Mouse (Mus musculus): ENCODE results near the gene Dnah6.

Dnah6 gene

GRCm38 (mm10) chr6:73026898-73027297, 194.6 kb downstream of the Dnah6 start:
- DNase-seq (ENCODE audit: low spot score) = no peak

- DNase-seq (ENCODE audit: low spot score) = peak; percentile 22
Observed at GRCm38 (mm10) chr6:73020061-73020460, 201.4 kb downstream of the Dnah6 start.

DNA sequence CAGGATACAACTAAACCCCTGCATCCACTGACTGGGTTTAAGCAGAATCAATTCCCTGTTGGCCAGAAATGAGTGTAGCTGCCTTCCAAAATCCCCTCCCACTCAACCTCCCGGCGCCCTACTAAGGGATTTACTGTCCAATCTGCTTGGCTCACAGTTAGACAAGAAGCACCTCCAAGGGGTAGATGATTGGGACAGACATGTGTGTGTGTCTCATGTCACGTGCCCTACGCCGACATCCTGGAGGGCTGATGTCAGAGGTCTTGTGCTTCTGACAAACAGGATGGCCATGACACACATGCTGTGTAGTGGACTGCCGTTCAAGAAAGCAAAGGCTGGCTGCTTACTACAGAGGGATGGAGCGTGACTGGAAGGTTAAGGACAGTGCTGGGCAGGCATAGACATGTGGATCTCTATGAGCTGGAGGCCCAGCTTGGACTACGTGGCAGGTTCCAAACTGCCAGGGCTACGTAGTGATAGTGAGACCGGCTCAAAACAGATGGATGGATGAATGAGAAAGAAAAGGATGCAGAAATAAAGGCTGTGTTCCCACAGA, 202.6 kb downstream of the Dnah6 start:
- DNase-seq (ENCODE audit: low spot score) = no peak

GRCm38 (mm10) chr6:73014317-73015160, 206.9 kb downstream of the Dnah6 start:
- DNase-seq (ENCODE audit: low spot score) = peak; percentile 51

DNA sequence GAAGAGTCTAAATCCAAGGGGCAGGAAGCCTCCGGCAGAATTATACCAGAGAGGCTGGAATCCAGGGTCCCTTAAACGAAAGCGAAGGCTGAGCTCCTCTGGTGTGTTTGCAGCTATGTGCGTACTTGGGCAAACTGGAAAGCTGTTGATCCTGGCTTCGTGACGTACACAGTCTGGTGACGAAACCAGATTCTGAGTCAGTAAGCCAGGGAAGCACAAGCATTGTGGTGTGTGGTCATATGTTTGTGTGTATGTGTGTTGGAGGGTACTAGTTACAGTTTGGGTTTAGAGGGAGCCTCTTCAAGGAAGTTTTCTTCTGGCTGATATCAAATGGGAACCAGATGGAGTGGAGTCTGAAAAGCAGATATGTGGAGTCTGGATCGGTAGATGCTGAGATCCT, 208.5 kb downstream of the Dnah6 start:
- DNase-seq (ENCODE audit: low spot score) = peak; percentile 28

DNA sequence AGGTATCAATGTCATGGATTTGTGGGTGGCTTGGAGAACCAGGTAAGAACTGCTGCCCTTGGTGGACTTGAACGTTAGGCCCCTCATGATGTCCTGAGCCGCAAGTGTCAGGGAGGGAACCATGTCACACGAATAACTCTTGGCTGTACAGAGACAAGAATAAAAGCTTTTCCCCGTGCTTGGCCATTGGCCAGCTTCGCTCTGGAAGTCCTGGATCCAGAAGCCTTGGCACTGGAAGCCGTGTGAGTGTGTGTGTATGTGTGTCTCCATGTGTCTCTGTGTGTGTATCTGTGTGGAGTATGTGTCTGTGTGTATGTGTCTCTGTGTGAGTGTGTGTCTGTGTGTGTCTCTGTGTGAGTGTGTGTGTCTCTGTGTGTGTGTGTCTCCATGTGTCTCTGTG, 209.6 kb downstream of the Dnah6 start:
- no peak for DNase-seq (ENCODE audit: low spot score)

GRCm38 (mm10) chr6:73010073-73010472, 211.4 kb downstream of the Dnah6 start:
- peak; percentile 75 for DNase-seq (ENCODE audit: low spot score)

- no peak for DNase-seq (ENCODE audit: low spot score)
Observed at GRCm38 (mm10) chr6:73003601-73004000, 217.8 kb downstream of the Dnah6 start.

DNA sequence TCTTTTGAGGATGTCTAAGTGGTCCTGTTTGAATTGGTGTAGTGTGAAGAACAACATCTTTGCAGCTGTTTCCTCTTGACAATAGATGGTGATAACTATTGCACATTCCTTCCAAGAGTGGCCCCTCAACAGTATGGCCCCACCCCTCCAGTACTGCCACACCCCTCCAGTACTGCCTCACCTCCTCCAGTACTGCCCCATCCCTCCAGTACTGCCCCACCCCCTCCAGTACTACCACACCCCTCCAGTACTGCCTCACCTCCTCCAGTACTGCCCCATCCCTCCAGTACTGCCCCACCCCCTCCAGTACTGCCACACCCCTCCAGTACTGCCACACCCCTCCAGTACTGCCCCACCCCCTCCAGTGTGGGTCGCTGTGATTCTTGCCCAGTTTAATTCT, 219.1 kb downstream of the Dnah6 start:
- DNase-seq (ENCODE audit: low spot score) = no peak

DNA sequence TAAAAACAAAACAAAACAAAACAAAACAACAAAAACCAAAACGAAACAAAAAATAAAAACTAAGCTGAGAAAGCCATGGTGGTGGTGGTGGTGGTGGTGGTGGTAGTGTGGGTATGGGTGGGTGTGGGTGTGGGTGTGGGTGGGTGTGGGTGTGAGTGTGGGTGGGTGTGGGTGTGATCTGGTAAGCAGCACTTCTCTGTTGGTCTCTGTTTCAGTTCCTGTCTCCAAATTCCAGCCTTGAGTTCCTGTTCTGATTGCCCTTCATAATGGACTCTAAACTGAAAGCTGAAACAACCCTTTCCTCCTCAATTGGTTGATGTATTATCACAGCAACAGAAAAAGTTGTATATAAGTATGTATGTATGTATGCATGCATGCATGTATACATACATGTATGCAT, 222.6 kb downstream of the Dnah6 start:
- no peak for DNase-seq (ENCODE audit: low spot score)

DNA sequence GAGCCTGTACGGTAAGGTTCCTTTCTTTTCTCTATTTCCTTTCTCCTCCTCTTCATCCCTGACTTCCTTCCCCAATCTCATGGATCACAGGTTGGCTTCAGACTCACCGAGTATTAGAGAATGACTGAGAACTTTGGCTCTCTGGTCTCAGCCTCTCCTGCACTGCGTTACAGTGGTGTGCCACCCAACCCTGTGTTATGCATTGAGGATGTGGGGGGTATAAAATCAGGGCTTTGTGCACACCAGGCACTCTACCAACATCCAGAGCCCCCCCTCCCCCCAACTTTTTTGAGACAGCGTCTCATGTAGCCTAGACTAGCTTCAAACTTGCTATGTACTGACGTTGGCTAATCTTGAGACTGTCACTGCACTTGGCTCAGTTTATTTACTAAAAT, 227.8 kb downstream of the Dnah6 start:
- DNase-seq (ENCODE audit: low spot score) = no peak

DNA sequence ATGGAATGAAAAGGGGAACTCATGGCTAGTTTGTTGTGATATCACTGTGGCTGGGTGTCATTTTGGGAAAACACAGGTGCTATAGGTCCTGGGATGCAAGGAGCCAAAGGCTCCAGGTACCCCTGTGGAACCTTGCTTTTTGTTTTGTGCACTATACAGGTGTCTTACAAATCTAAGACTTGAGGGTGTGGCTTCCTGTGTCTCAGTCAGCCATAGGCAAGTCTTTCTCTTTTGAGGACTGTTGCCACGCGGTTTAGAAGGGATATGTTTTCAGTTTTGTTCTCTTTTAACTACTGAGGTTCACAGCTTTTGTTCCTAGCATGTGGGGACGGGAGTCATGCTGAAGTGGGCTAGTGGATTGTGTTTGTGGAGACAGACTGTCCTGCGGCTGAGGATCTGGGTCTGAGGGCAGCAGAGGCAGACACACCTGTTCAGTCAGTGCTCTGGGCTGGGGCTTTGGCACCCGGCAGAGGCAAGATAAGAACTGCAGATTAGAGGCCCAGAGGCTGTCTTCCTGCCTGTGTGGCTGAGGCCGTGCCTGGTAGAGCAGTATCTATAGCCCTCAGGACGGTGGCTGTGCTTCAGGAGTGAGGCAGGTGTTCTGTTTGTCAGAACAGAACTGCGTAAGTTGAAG, 228.3 kb downstream of the Dnah6 start:
- DNase-seq (ENCODE audit: low spot score) = peak; percentile 28

- no peak for DNase-seq (ENCODE audit: low spot score)
Observed at GRCm38 (mm10) chr6:72990206-72990605, 231.2 kb downstream of the Dnah6 start.

GRCm38 (mm10) chr6:72989028-72989736, 232.3 kb downstream of the Dnah6 start:
- no peak for DNase-seq (ENCODE audit: low spot score)

DNA sequence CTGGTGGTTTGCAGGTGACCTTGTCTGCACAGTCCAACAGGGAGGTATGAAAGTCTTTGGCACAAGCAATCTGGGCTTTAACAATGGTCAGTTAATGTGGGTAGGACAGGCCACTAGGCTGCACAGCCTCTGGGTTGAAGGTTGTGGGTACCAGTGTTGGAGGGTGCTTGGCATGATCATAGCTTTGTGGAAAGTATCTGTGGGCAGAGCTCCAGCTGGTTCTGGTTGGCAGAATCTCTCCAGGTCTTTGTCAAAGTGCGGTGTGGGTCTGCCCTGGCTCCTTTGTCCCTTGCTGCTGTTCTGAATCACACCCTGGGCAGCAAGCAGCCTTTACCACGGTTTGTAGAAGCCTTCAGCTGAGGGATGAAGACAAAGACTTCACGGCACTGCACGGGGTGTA, 238.9 kb downstream of the Dnah6 start:
- DNase-seq (ENCODE audit: low spot score) = no peak

- no peak for DNase-seq (ENCODE audit: low spot score)
Observed at GRCm38 (mm10) chr6:72981851-72982250, 239.6 kb downstream of the Dnah6 start.

- peak; percentile 71 for DNase-seq (ENCODE audit: low spot score)
Observed at GRCm38 (mm10) chr6:72981124-72981651, 240.3 kb downstream of the Dnah6 start.

DNA sequence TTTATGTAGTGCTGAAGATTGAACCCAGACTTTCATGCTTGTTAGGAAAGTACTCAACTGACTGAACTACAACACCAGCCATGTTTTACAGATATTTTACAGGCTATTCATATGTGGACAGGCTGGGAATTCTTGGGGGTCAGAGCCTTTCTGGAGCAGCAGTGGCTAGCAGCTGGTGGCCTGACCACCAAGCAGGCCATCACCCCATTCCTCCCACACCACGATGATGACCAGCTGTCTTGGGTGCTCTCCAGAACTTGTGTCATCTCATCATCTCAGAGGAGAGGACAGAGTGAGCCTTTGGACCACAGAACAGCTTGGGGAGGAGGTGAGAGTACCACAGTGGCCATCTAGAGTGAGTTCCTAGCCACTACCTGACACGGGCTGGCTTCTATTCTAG, 244.6 kb downstream of the Dnah6 start:
- DNase-seq (ENCODE audit: low spot score) = no peak

DNA sequence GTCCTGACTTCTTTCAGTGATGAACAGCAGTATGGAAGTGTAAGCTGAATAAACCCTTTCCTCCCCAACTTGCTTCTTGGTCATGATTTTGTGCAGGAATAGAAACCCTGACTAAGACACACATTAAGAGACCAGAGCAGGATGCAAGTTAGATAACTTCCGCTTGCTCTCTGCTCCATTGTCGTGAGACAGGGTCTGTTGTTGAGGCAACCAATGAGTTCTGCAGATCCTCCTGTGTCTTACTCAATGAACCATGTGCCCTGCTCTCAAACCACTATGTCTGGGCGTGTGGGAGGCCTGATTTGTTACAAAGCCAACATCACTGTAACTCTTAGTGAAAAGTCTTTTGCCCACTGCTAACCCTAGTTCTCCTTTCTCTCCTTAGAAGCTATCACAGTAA, 250.4 kb downstream of the Dnah6 start:
- DNase-seq (ENCODE audit: low spot score) = no peak

DNA sequence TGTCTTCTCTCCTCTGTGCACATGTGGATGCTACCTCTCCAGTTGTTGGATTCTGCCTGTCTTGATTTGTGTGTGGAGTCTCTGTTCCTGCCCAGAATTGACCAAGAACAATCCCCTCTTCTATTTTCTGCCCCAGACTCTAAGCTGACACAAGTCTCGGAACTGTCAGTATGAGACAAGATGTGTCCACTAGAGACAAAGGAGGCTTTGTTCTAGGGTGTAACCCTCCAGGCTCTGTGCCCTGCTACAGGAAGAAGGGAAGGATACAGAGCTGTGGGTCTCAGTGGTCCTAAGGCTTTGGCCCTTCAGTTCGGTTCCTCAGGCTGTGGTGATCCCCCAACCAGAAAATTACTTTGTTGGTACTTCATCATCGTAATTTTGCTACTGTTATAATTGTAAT, 251.7 kb downstream of the Dnah6 start:
- no peak for DNase-seq (ENCODE audit: low spot score)
